Comparison of ENCODE assay signal across 18 mouse cellular contexts in genomic region chr9:56877284-56877683, GRCm38 (mm10). TPM values are rescaled to one million over a fixed set of nuclear protein-coding genes. Genes with fewer than 3 reads are reported as not detected.
DNase-seq lines count a peak whose midpoint lies in the region; ATAC-seq and TF ChIP-seq lines count a peak whose summit lies in the region.
"Had no signal": no experiment of that assay in that cellular context is flagged by ENCODE, and none has a peak within 500 bp of the region (broad histone marks: within the 10 kb centered on the region; RNA-seq: fewer than 3 reads in every experiment).

No protein-coding gene starts in this region.

- no peak for TF ChIP-seq CTCF in gastrocnemius, adult 2 months (IDR thresholded peaks at IDR 0.05)
- no peak for TF ChIP-seq CTCF in stomach, postnatal 0 days (IDR thresholded peaks at IDR 0.05; ENCODE audit: low read depth)

- H3K4me2 ChIP-seq in neural tube, embryonic 13.5 days = no peak overlapping the region
- no peak overlapping the region for H3K4me2 ChIP-seq in neural tube, embryonic 15.5 days
- no peak overlapping the region for H3K4me2 ChIP-seq in intestine, embryonic 16.5 days (ENCODE audit: low read depth, low read length)
- H3K4me2 ChIP-seq in stomach, postnatal 0 days (replicated peaks; ENCODE audit: low read depth) = no peak overlapping the region
- H3K4me2 ChIP-seq: limb, embryonic 12.5 days; neural tube, embryonic 12.5 days had no signal

- intact Hi-C loops in gastrocnemius, adult 2 months (cut with DNase I) = no loop called here

- no peak for TF ChIP-seq EP300 in stomach, postnatal 0 days (optimal IDR thresholded peaks at IDR 0.05)

- H3K27me3 ChIP-seq in neural tube, embryonic 13.5 days = no peaks in the 10 kb centered on the region
- H3K27me3 ChIP-seq in neural tube, embryonic 15.5 days (replicated peaks) = no peaks in the 10 kb centered on the region
- H3K27me3 ChIP-seq in intestine, embryonic 16.5 days (replicated peaks; ENCODE audit: control insufficient read depth, insufficient read depth, low read length) = no peaks in the 10 kb centered on the region
- H3K27me3 ChIP-seq in stomach, postnatal 0 days (ENCODE audit: control insufficient read depth, insufficient read depth, low read length) = no peaks in the 10 kb centered on the region
- H3K27me3 ChIP-seq: limb, embryonic 12.5 days; neural tube, embryonic 12.5 days; Patski had no signal

- no peaks in the 10 kb centered on the region for H3K9me3 ChIP-seq in neural tube, embryonic 13.5 days
- H3K9me3 ChIP-seq in neural tube, embryonic 15.5 days (replicated peaks) = no peaks in the 10 kb centered on the region
- H3K9me3 ChIP-seq in intestine, embryonic 16.5 days (ENCODE audit: control insufficient read depth, low read length) = no peaks in the 10 kb centered on the region
- no peaks in the 10 kb centered on the region for H3K9me3 ChIP-seq in stomach, postnatal 0 days (ENCODE audit: control insufficient read depth, low read length)
- H3K9me3 ChIP-seq: heart, embryonic 10.5 days; limb, embryonic 12.5 days; neural tube, embryonic 12.5 days had no signal

- no peak for ATAC-seq in neural tube, embryonic 13.5 days (ENCODE audit: low read depth)
- ATAC-seq in neural tube, embryonic 15.5 days (ENCODE audit: low FRiP score) = no peak
- ATAC-seq in intestine, embryonic 16.5 days = no peak
- no peak for ATAC-seq in stomach, postnatal 0 days (ENCODE audit: low FRiP score, low TSS enrichment)
- ATAC-seq: liver, postnatal 0 days; Patski had no signal

- H3K27ac ChIP-seq in gastrocnemius, adult 2 months = peak overlapping the region; percentile 62
- H3K27ac ChIP-seq in neural tube, embryonic 13.5 days (replicated peaks) = peak overlapping the region; percentile 42; the same call in 1 of the 2 replicates
- H3K27ac ChIP-seq in neural tube, embryonic 15.5 days (replicated peaks) = no peak overlapping the region; the same call in 1 of the 2 replicates
- peak overlapping the region; percentile 59 for H3K27ac ChIP-seq in intestine, embryonic 16.5 days (ENCODE audit: low read length)
- H3K27ac ChIP-seq in stomach, postnatal 0 days (replicated peaks) = 0 out of 2 replicates have a peak overlapping the region, but pooled peaks have one; percentile 30
- H3K27ac ChIP-seq: heart, embryonic 10.5 days; kidney, postnatal 0 days; limb, embryonic 12.5 days; neural tube, embryonic 12.5 days had no signal

- H3K36me3 ChIP-seq in neural tube, embryonic 13.5 days = no peaks in the 10 kb centered on the region
- H3K36me3 ChIP-seq in neural tube, embryonic 15.5 days = no peaks in the 10 kb centered on the region
- H3K36me3 ChIP-seq in intestine, embryonic 16.5 days (ENCODE audit: control insufficient read depth, insufficient read depth, low read length) = no peaks in the 10 kb centered on the region
- no peaks in the 10 kb centered on the region for H3K36me3 ChIP-seq in stomach, postnatal 0 days (ENCODE audit: control insufficient read depth, insufficient read depth, low read length)
- H3K36me3 ChIP-seq: neural tube, embryonic 12.5 days had no signal

- no peak overlapping the region for H3K9ac ChIP-seq in neural tube, embryonic 13.5 days
- H3K9ac ChIP-seq in neural tube, embryonic 15.5 days (replicated peaks) = no peak overlapping the region
- no peak overlapping the region for H3K9ac ChIP-seq in intestine, embryonic 16.5 days (ENCODE audit: low read depth, low read length)
- no peak overlapping the region for H3K9ac ChIP-seq in stomach, postnatal 0 days (ENCODE audit: low read length)
- H3K9ac ChIP-seq: limb, embryonic 12.5 days; liver, postnatal 0 days; neural tube, embryonic 12.5 days had no signal

- no peak for DNase-seq in gastrocnemius, adult 2 months
- DNase-seq in gastrocnemius, adult 8-10 months (ENCODE audit: low spot score in 2 of 2) = no peak
- DNase-seq in stomach, postnatal 0 days (ENCODE audit: low spot score) = no peak
- DNase-seq in cerebellum, adult 8-10 months = no peak
- DNase-seq in ovary, postnatal 14 days (ENCODE audit: low spot score) = no peak
- DNase-seq: liver, postnatal 0 days; thymus, adult 2 months had no signal

- H3K4me1 ChIP-seq in neural tube, embryonic 13.5 days (replicated peaks) = peaks cover 23% of the 10 kb centered on the region
- peaks cover 17% of the 10 kb centered on the region for H3K4me1 ChIP-seq in neural tube, embryonic 15.5 days
- peaks cover 50% of the 10 kb centered on the region for H3K4me1 ChIP-seq in intestine, embryonic 16.5 days (ENCODE audit: control insufficient read depth, insufficient read depth, low read length)
- H3K4me1 ChIP-seq in stomach, postnatal 0 days (replicated peaks; ENCODE audit: control insufficient read depth, insufficient read depth) = no peaks in the 10 kb centered on the region; the same call in 1 of the 2 replicates

- H3K4me3 ChIP-seq in gastrocnemius, adult 2 months = no peak overlapping the region
- no peak overlapping the region for H3K4me3 ChIP-seq in neural tube, embryonic 13.5 days
- H3K4me3 ChIP-seq in neural tube, embryonic 15.5 days (replicated peaks) = no peak overlapping the region
- no peak overlapping the region for H3K4me3 ChIP-seq in intestine, embryonic 16.5 days (ENCODE audit: low read length)
- no peak overlapping the region for H3K4me3 ChIP-seq in stomach, postnatal 0 days (ENCODE audit: low read depth, low read length)
- H3K4me3 ChIP-seq: heart, embryonic 10.5 days; limb, embryonic 12.5 days; neural tube, embryonic 12.5 days had no signal

- 66% methylated on average over 5 of the region's 5 CpGs for WGBS in neural tube, embryonic 13.5 days
- 79% methylated on average over 5 of the region's 5 CpGs for WGBS in neural tube, embryonic 15.5 days
- WGBS in intestine, embryonic 16.5 days = 79% methylated on average over 5 of the region's 5 CpGs
- 66% methylated on average over 5 of the region's 5 CpGs for WGBS in stomach, postnatal 0 days

RNA-seq across cellular contexts. Expression of gene Cspg4, which starts 12.5 kb away (rescaled TPM):
- total RNA-seq in gastrocnemius, adult 2 months (2021) = 1 to 10 TPM; 5.7 to 6.0 TPM
- total RNA-seq in gastrocnemius, adult 8-10 months (2022) = 1 to 10 TPM; 3.2 to 5.4 (median 4.2) TPM
- 6.0 and 6.5 TPM in 2 replicates for polyA plus RNA-seq in neural tube, embryonic 13.5 days (2015; fragmentation: Nextera tagmentation; extraction: Ambion mirVana)
- polyA plus RNA-seq in neural tube, embryonic 15.5 days (2015; fragmentation: Nextera tagmentation; extraction: Ambion mirVana) = 10.5 and 13.1 TPM in 2 replicates
- polyA plus RNA-seq in intestine, embryonic 16.5 days (2015; fragmentation: Nextera tagmentation; extraction: Ambion mirVana) = 17.4 and 18.2 TPM in 2 replicates
- 7.8 and 9.0 TPM in 2 replicates for polyA plus RNA-seq in stomach, postnatal 0 days (2015; fragmentation: Nextera tagmentation; extraction: Ambion mirVana)
- total RNA-seq: monocyte, adult 5-6 weeks had no signal

RNA-seq across cellular contexts. Expression of gene Odf3l1, which starts 12.8 kb away (rescaled TPM):
- under 1 TPM in 1 of 2 experiments, not detected in 1; 0.22 TPM for total RNA-seq in gastrocnemius, adult 2 months (2021)
- under 1 TPM in 1 of 4 experiments, not detected in 3; 0.27 TPM for total RNA-seq in gastrocnemius, adult 8-10 months (2022)
- polyA plus RNA-seq in neural tube, embryonic 13.5 days (2015; fragmentation: Nextera tagmentation; extraction: Ambion mirVana) = 0.28 TPM in 1 of 2 replicates, not detected in the other
- 0.28 and 0.40 TPM in 2 replicates for polyA plus RNA-seq in neural tube, embryonic 15.5 days (2015; fragmentation: Nextera tagmentation; extraction: Ambion mirVana)
- polyA plus RNA-seq in intestine, embryonic 16.5 days (2015; fragmentation: Nextera tagmentation; extraction: Ambion mirVana) = 1.4 and 1.5 TPM in 2 replicates
- 0.57 and 0.71 TPM in 2 replicates for polyA plus RNA-seq in stomach, postnatal 0 days (2015; fragmentation: Nextera tagmentation; extraction: Ambion mirVana)
- total RNA-seq: heart, postnatal 25 days; layer of hippocampus, adult 8-10 months; monocyte, adult 5-6 weeks had no signal
- polyA plus RNA-seq: liver, postnatal 0 days; neural tube, embryonic 12.5 days; Patski had no signal

RNA-seq across cellular contexts. Expression of gene Snx33, which starts 50.9 kb away (rescaled TPM):
- 1 to 10 TPM; 4.3 to 4.7 TPM for total RNA-seq in gastrocnemius, adult 2 months (2021)
- total RNA-seq in gastrocnemius, adult 8-10 months (2022) = 1 to 10 TPM; 1.7 to 4.0 (median 3.1) TPM
- 2.9 TPM in 2 replicates for polyA plus RNA-seq in neural tube, embryonic 13.5 days (2015; fragmentation: Nextera tagmentation; extraction: Ambion mirVana)
- polyA plus RNA-seq in neural tube, embryonic 15.5 days (2015; fragmentation: Nextera tagmentation; extraction: Ambion mirVana) = 2.2 and 3.2 TPM in 2 replicates
- polyA plus RNA-seq in intestine, embryonic 16.5 days (2015; fragmentation: Nextera tagmentation; extraction: Ambion mirVana) = 4.8 and 5.2 TPM in 2 replicates
- polyA plus RNA-seq in stomach, postnatal 0 days (2015; fragmentation: Nextera tagmentation; extraction: Ambion mirVana) = 5.5 and 6.4 TPM in 2 replicates

RNA-seq across cellular contexts. Expression of gene Imp3, which starts 60.0 kb away (rescaled TPM):
- 10 to 100 TPM; 49.1 to 51.4 TPM for total RNA-seq in gastrocnemius, adult 2 months (2021)
- total RNA-seq in gastrocnemius, adult 8-10 months (2022) = 10 to 100 TPM; 54.4 to 61.3 (median 57.1) TPM
- polyA plus RNA-seq in neural tube, embryonic 13.5 days (2015; fragmentation: Nextera tagmentation; extraction: Ambion mirVana) = 80.2 and 85.5 TPM in 2 replicates
- polyA plus RNA-seq in neural tube, embryonic 15.5 days (2015; fragmentation: Nextera tagmentation; extraction: Ambion mirVana) = 73.7 and 77.5 TPM in 2 replicates
- polyA plus RNA-seq in intestine, embryonic 16.5 days (2015; fragmentation: Nextera tagmentation; extraction: Ambion mirVana) = 60.9 and 67.2 TPM in 2 replicates
- polyA plus RNA-seq in stomach, postnatal 0 days (2015; fragmentation: Nextera tagmentation; extraction: Ambion mirVana) = 75.3 and 83.8 TPM in 2 replicates
